Mouse (Mus musculus): ENCODE data around the gene Gm44. TPM values are rescaled to one million over a fixed set of nuclear protein-coding genes. Genes with fewer than 3 reads are reported as not detected.

Gene Gm44
- total RNA-seq (2023) = not detected

DNA sequence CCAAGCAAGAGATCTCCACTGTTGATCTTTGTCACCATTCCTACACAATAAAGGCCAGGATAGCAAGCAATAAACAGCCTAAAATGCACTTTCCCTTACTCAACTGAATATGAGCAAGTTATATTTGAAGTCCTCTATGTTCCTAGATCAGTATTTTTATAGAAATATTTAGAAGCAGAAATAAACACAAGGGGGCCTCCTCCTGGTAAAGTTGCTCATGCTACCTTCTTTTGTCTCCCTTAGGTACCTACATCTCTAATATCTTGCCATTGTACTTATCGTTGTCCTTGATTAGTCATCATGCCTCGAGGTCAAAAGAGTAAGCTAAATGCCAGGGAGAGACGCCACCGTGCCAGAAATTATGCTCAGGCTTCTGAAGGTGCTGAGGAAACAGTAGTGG, at the start of gene Gm44:
Gene Gm44, plus strand, starts transcription at position 301 of the 400 bp plus-strand sequence.

Measured in neutrophil, adult 83 days (primary cell).